In genomic region chr5:146394563-146394962, GRCm38 (mm10) we compare ENCODE assay signal across 19 mouse cellular contexts. TPM values are rescaled to one million over a fixed set of nuclear protein-coding genes. Genes with fewer than 3 reads are reported as not detected.
"Had no signal": no experiment of that assay in that cellular context is flagged by ENCODE, and none has a peak within 500 bp of the region (broad histone marks: within the 10 kb centered on the region; RNA-seq: fewer than 3 reads in every experiment).

No protein-coding gene starts in this region.

- H3K27me3 ChIP-seq: limb, embryonic 12.5 days; limb, embryonic 15.5 days; midbrain, embryonic 12.5 days; midbrain, embryonic 15.5 days; neural tube, embryonic 13.5 days had no signal

- DNase-seq: kidney, adult 9 months; kidney, postnatal 14 days; kidney, postnatal 4 days; layer of hippocampus, postnatal 36 days; liver, postnatal 0 days; lung, embryonic 14.5 days; thymus, adult 18-20 months; thymus, postnatal 36 days had no signal

- H3K4me2 ChIP-seq: limb, embryonic 12.5 days; limb, embryonic 15.5 days; liver, embryonic 11.5 days; lung, embryonic 14.5 days; midbrain, embryonic 12.5 days; midbrain, embryonic 15.5 days; neural tube, embryonic 13.5 days had no signal

- H3K9ac ChIP-seq: limb, embryonic 12.5 days; limb, embryonic 15.5 days; liver, embryonic 14.5 days; liver, postnatal 0 days; lung, embryonic 14.5 days; midbrain, embryonic 12.5 days; midbrain, embryonic 15.5 days; neural tube, embryonic 13.5 days had no signal

- H3K36me3 ChIP-seq: limb, embryonic 12.5 days; limb, embryonic 15.5 days; midbrain, embryonic 15.5 days; neural tube, embryonic 13.5 days had no signal

- H3K9me3 ChIP-seq: limb, embryonic 15.5 days; midbrain, embryonic 15.5 days had no signal

- H3K27ac ChIP-seq: left cerebral cortex, adult 2 months; limb, embryonic 12.5 days; limb, embryonic 15.5 days; liver, embryonic 14.5 days; macrophage; midbrain, embryonic 12.5 days; midbrain, embryonic 15.5 days; neural tube, embryonic 13.5 days had no signal

- ATAC-seq: liver, postnatal 0 days; lung, postnatal 0 days; midbrain, embryonic 15.5 days had no signal

- H3K4me3 ChIP-seq: left cerebral cortex, adult 2 months; limb, embryonic 12.5 days; limb, embryonic 15.5 days; midbrain, embryonic 12.5 days; midbrain, embryonic 15.5 days; neural tube, embryonic 13.5 days had no signal

- H3K4me1 ChIP-seq: limb, embryonic 15.5 days; midbrain, embryonic 15.5 days had no signal

RNA-seq across cellular contexts. Expression of gene Wasf3, which starts 9.8 kb away (rescaled TPM):
- total RNA-seq: megakaryocyte, adult 5-6 weeks had no signal
- polyA plus RNA-seq: liver, postnatal 0 days; macrophage had no signal
